11 mouse cellular contexts compared by ENCODE assay signal in the genomic region with DNA sequence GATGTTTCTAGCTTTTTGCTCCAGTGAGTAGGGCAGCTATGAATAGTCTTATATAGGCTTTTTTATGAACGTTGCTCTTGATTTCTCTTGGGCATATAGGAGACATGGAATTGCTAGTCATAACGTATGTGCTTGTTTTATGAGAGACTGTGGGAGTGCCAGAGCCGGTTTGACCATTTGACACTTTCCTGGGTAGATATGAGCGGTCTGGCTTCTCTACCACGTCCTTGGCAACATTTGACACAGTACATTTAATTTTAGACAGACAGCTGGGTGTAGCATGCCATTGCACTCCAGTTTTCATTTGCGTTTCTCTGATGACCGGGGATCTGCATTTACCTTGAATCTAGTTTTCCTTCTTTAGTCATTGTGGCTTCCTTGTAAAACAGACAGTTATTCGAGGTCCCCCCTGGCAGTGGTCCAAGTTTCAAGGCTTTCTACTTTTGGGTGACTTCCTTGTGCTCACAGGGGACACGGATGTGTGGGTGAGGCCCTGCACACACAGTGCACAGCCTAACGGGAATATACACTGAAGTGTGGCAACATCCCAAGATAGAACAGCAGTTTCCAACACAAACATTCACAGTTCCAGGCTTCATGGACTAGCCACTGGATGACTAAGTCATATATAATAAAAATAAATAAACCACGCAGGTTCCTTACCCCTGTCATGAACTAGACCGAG.
DNase-seq lines count a peak whose midpoint lies in the region; ATAC-seq and TF ChIP-seq lines count a peak whose summit lies in the region.
"Had no signal": no experiment of that assay in that cellular context is flagged by ENCODE, and none has a peak within 500 bp of the region (broad histone marks: within the 10 kb centered on the region; RNA-seq: fewer than 3 reads in every experiment).

No protein-coding gene starts in this region.

- no peak overlapping the region for H3K4me2 ChIP-seq in midbrain, postnatal 0 days (ENCODE audit: low read depth, low read length, poor library complexity, severe bottlenecking)
- H3K4me2 ChIP-seq: hindbrain, embryonic 14.5 days; limb, embryonic 12.5 days; midbrain, embryonic 12.5 days had no signal

- H3K4me3 ChIP-seq in gastrocnemius, adult 2 months: no peak overlapping the region
- H3K4me3 ChIP-seq in midbrain, postnatal 0 days (ENCODE audit: low read depth, low read length): no peak overlapping the region
- H3K4me3 ChIP-seq: limb, embryonic 12.5 days; midbrain, embryonic 12.5 days had no signal

- 83% methylated on average over 12 of the region's 12 CpGs for WGBS in midbrain, postnatal 0 days

- no peak for TF ChIP-seq CTCF in gastrocnemius, adult 2 months (IDR thresholded peaks at IDR 0.05)
- TF ChIP-seq CTCF in midbrain, postnatal 0 days (IDR thresholded peaks at IDR 0.05): no peak

- no peaks in the 10 kb centered on the region for H3K9me3 ChIP-seq in midbrain, postnatal 0 days (ENCODE audit: low read length)

- ATAC-seq in midbrain, postnatal 0 days (ENCODE audit: low FRiP score): no peak

- no peaks in the 10 kb centered on the region for H3K4me1 ChIP-seq in midbrain, postnatal 0 days (ENCODE audit: insufficient read depth, low read length)
- H3K4me1 ChIP-seq: limb, embryonic 12.5 days; midbrain, embryonic 12.5 days had no signal

- H3K27ac ChIP-seq in gastrocnemius, adult 2 months: no peak overlapping the region
- no peak overlapping the region for H3K27ac ChIP-seq in midbrain, postnatal 0 days (ENCODE audit: low read depth, low read length)
- H3K27ac ChIP-seq: hindbrain, embryonic 14.5 days; limb, embryonic 12.5 days; midbrain, embryonic 12.5 days had no signal

- peak; percentile 33 for DNase-seq in gastrocnemius, adult 2 months
- no peak for DNase-seq in gastrocnemius, postnatal 4 days (ENCODE audit: low spot score in 2 of 2)
- DNase-seq in lung, postnatal 36 days: peak; percentile 13
- DNase-seq in lung, postnatal 10 days: no peak
- DNase-seq in frontal cortex, postnatal 36 days (ENCODE audit: low spot score in 2 of 2): peak; percentile 14 to 18
- peak; percentile 54 for DNase-seq in splenic B cell, adult 2 months (ENCODE audit: low read depth, low spot score)
- no peak for DNase-seq in midbrain, postnatal 0 days (ENCODE audit: low spot score)
- no peak for DNase-seq in urinary bladder, postnatal 25 days (ENCODE audit: low spot score)

- intact Hi-C loops in gastrocnemius, adult 2 months (cut with DNase I): no loop called here

- H3K9ac ChIP-seq in midbrain, postnatal 0 days (replicated peaks; ENCODE audit: low read length, poor library complexity, severe bottlenecking): no peak overlapping the region
- H3K9ac ChIP-seq: hindbrain, embryonic 14.5 days; limb, embryonic 12.5 days; midbrain, embryonic 12.5 days had no signal

- no peaks in the 10 kb centered on the region for H3K27me3 ChIP-seq in splenic B cell, adult 2 months (ENCODE audit: control insufficient read depth, insufficient read depth, low read length, poor library complexity, severe bottlenecking)
- H3K27me3 ChIP-seq in midbrain, postnatal 0 days (ENCODE audit: insufficient read depth, low read length): no peaks in the 10 kb centered on the region
- H3K27me3 ChIP-seq: limb, embryonic 12.5 days; midbrain, embryonic 12.5 days had no signal

- H3K36me3 ChIP-seq in splenic B cell, adult 2 months (ENCODE audit: control insufficient read depth, insufficient read depth, low read length, poor library complexity, severe bottlenecking): no peaks in the 10 kb centered on the region
- H3K36me3 ChIP-seq in midbrain, postnatal 0 days (ENCODE audit: insufficient read depth, low read length): no peaks in the 10 kb centered on the region
- H3K36me3 ChIP-seq: limb, embryonic 12.5 days; midbrain, embryonic 12.5 days had no signal

Comparison
In these comparisons a context has a peak if more than half of its experiments do, and no peak if none do; other contexts are left out.
1. DNase-seq: peak in gastrocnemius, adult 2 months (single experiment), lung, postnatal 36 days (single experiment), frontal cortex, postnatal 36 days (2 of 2) and splenic B cell, adult 2 months (single experiment); none in gastrocnemius, postnatal 4 days (0 of 2), lung, postnatal 10 days (single experiment), midbrain, postnatal 0 days (single experiment) and urinary bladder, postnatal 25 days (single experiment).